Mouse (Mus musculus): ENCODE measurements around the gene Naa40. TPM values are rescaled to one million over a fixed set of nuclear protein-coding genes. Genes with fewer than 3 reads are reported as not detected.

Gene Naa40
- polyA plus RNA-seq, 1 experiment from 2014 or later: 83.9 TPM

DNA sequence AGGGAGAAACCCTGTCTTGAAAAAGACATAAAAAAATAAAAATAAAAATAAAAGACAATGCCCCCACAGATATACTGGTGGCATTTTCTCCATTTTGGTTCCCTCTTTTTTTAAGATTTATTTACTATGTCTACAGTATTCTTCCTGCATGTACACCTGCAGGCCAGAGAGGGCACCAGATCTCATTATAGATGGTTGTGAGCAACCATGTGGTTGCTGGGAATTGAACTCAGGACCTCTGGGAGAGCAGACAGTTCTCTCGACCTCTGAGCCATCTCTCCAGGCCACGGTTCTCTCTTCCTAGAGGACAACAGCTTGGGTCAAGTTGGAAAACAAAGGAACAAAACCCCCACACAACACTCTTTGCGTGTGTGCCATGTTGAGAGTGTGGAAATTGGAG is 21.0 kb upstream of the Naa40 start:
- peaks cover 30% of the 10 kb centered on the region for H3K4me1 ChIP-seq (ENCODE audit: control insufficient read depth, insufficient read depth, low read length)
- no peaks in the 10 kb centered on the region for H3K36me3 ChIP-seq (ENCODE audit: control insufficient read depth, insufficient read depth, low read length)
- H3K4me2 ChIP-seq (ENCODE audit: low read depth, severe bottlenecking): no peak overlapping the region
- no peaks in the 10 kb centered on the region for H3K9me3 ChIP-seq (ENCODE audit: control insufficient read depth, low read length)
- H3K27ac ChIP-seq (replicated peaks; ENCODE audit: low read depth, low read length): no peak overlapping the region
- no peak for ATAC-seq (ENCODE audit: insufficient number of reproducible peaks, low FRiP score, low TSS enrichment, low read depth)
- H3K27me3 ChIP-seq (ENCODE audit: control insufficient read depth, insufficient read depth, low read length): no peaks in the 10 kb centered on the region
- no peak overlapping the region for H3K4me3 ChIP-seq (ENCODE audit: low read depth, low read length)
- H3K9ac ChIP-seq (ENCODE audit: low read length): no peak overlapping the region
- 92% methylated on average over 3 of the region's 3 CpGs for WGBS
- no peak for DNase-seq (ENCODE audit: low spot score)

DNA sequence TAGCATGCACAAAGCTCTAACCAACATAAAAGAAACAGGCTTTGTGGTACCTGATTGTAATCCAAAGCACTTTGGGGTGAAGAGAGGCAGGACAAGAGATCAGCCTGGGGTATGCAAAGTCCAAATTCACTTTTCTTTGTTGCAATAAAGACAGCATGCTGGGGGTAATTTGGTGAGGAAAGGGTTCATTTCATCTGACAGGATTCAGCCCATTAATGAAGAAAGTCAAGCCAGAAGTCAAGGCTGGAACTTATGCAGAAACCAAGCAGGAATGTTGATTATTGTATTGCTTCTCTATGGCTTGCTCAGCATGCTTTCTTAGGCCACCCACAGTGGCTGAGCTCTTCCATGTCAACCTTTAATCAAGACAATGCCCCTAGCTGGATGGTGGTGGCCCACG is 20.5 kb upstream of the Naa40 start:
- Histone ChIP-seq H3K27ac (replicated peaks; ENCODE audit: low read depth, low read length) (no peak overlapping the region), H3K4me3 (ENCODE audit: low read depth, low read length) (no peak overlapping the region), H3K36me3 (ENCODE audit: control insufficient read depth, insufficient read depth, low read length) (no peaks in the 10 kb centered on the region), H3K9me3 (ENCODE audit: control insufficient read depth, low read length) (no peaks in the 10 kb centered on the region), H3K9ac (ENCODE audit: low read length) (no peak overlapping the region), H3K27me3 (ENCODE audit: control insufficient read depth, insufficient read depth, low read length) (no peaks in the 10 kb centered on the region), H3K4me2 (ENCODE audit: low read depth, severe bottlenecking) (no peak overlapping the region), H3K4me1 (ENCODE audit: control insufficient read depth, insufficient read depth, low read length) (peaks cover 25% of the 10 kb centered on the region)
- 96% methylated on average over 1 of the region's 1 CpGs for WGBS
- DNase-seq (ENCODE audit: low spot score) (no peak), ATAC-seq (ENCODE audit: insufficient number of reproducible peaks, low FRiP score, low TSS enrichment, low read depth) (no peak)

DNA sequence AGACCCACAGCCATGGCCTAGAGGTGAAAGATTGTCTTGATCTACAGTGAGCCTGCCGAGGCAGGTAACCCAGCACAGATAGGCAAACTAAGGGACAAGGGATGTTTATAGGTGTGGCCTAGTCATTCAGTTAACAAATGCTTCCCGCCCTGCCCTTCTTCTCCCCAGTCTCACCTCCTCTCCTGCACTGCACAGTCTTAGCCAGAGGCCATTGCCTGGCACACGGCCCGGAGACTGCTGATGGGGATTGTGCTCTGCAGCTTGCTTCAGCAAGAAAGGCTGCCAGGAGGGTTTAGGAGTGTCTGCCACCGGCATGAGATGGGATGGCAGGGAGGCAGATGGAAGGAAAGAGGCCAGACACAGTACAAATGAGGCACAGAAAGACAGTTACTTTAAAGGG is 16.9 kb upstream of the Naa40 start:
- WGBS: 84% methylated on average over 5 of the region's 5 CpGs
- ATAC-seq (ENCODE audit: insufficient number of reproducible peaks, low FRiP score, low TSS enrichment, low read depth): no peak

DNA sequence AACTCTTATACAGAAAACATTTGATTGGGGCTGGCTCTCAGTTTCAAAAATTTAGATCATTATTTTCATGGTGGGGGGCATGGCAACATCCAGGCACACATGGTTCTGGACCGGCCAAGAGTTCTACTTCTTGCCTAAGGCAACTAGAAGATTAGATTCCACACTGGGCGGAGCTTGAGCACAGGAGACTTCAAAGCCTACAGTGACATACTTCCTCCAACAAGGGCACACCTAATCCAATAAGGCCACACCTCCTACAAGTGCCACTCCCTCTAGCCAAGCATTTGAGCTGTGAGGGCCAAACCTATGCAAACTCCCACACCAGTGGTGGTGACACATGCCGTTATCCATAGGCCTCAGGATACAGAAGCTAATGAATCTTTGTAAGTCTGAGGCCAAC is 5.0 kb upstream of the Naa40 start:
- H3K36me3 ChIP-seq (ENCODE audit: control insufficient read depth, insufficient read depth, low read length): no peaks in the 10 kb centered on the region
- no peak overlapping the region for H3K4me2 ChIP-seq (ENCODE audit: low read depth, severe bottlenecking)
- ATAC-seq (ENCODE audit: insufficient number of reproducible peaks, low FRiP score, low TSS enrichment, low read depth) (no peak), DNase-seq (ENCODE audit: low spot score) (no peak)
- H3K9ac ChIP-seq (ENCODE audit: low read length): no peak overlapping the region
- no peaks in the 10 kb centered on the region for H3K27me3 ChIP-seq (ENCODE audit: control insufficient read depth, insufficient read depth, low read length)
- 74% methylated on average over 3 of the region's 3 CpGs for WGBS
- no peak overlapping the region for H3K4me3 ChIP-seq (ENCODE audit: low read depth, low read length)
- no peak overlapping the region for H3K27ac ChIP-seq (replicated peaks; ENCODE audit: low read depth, low read length)
- H3K4me1 ChIP-seq (ENCODE audit: control insufficient read depth, insufficient read depth, low read length): no peaks in the 10 kb centered on the region
- no peaks in the 10 kb centered on the region for H3K9me3 ChIP-seq (ENCODE audit: control insufficient read depth, low read length)

More for the DNA sequence above, 16.9 kb upstream of the Naa40 start:
- H3K4me3 ChIP-seq (ENCODE audit: low read depth, low read length): no peak overlapping the region
- H3K27ac ChIP-seq (replicated peaks; ENCODE audit: low read depth, low read length): no peak overlapping the region
- H3K9me3 ChIP-seq (ENCODE audit: control insufficient read depth, low read length): no peaks in the 10 kb centered on the region; the same call in 1 of the 2 replicates
- no peak overlapping the region for H3K9ac ChIP-seq (ENCODE audit: low read length)
- H3K27me3 ChIP-seq (ENCODE audit: control insufficient read depth, insufficient read depth, low read length): no peaks in the 10 kb centered on the region
- DNase-seq (ENCODE audit: low spot score): no peak
- H3K4me2 ChIP-seq (ENCODE audit: low read depth, severe bottlenecking): no peak overlapping the region
- H3K4me1 ChIP-seq (ENCODE audit: control insufficient read depth, insufficient read depth, low read length): no peaks in the 10 kb centered on the region
- no peaks in the 10 kb centered on the region for H3K36me3 ChIP-seq (ENCODE audit: control insufficient read depth, insufficient read depth, low read length)

DNA sequence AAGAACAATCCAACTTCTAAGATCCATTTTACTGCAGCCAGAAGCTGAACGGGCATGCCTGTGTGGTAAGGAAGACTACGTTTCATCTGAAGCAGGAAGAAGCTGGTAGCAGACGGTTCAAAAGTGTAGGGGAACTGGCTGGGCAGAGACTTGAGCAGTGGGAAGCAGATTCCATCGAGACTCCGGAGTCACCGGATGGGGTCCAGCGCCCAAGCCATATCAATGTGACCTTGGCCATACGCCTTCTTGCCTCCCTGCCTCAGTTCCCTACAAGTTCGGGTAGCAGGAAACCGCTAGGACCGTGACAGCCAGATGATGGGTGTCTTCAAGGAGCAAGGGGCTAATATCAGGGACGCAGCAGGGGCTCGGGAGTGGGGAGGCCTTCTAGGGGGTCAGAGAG is 692 bp downstream of the Naa40 start:
- Histone ChIP-seq H3K4me1 (ENCODE audit: control insufficient read depth, insufficient read depth, low read length) (peaks cover 7% of the 10 kb centered on the region; the same call in 1 of the 2 replicates), H3K27me3 (ENCODE audit: control insufficient read depth, insufficient read depth, low read length) (no peaks in the 10 kb centered on the region), H3K36me3 (ENCODE audit: control insufficient read depth, insufficient read depth, low read length) (no peaks in the 10 kb centered on the region; the same call in 1 of the 2 replicates), H3K4me2 (ENCODE audit: low read depth, severe bottlenecking) (peak overlapping the region; percentile 97), H3K4me3 (ENCODE audit: low read depth, low read length) (peak overlapping the region; percentile 72), H3K9ac (ENCODE audit: low read length) (peak overlapping the region; percentile 71), H3K9me3 (ENCODE audit: control insufficient read depth, low read length) (no peaks in the 10 kb centered on the region), H3K27ac (replicated peaks; ENCODE audit: low read depth, low read length) (peak overlapping the region; percentile 76; the same call in 1 of the 2 replicates)
- ATAC-seq (ENCODE audit: insufficient number of reproducible peaks, low FRiP score, low TSS enrichment, low read depth) (peak; percentile 13; the same call in 1 of the 2 replicates), DNase-seq (ENCODE audit: low spot score) (peak; percentile 40)
- 4% methylated on average over 13 of the region's 13 CpGs for WGBS

DNA sequence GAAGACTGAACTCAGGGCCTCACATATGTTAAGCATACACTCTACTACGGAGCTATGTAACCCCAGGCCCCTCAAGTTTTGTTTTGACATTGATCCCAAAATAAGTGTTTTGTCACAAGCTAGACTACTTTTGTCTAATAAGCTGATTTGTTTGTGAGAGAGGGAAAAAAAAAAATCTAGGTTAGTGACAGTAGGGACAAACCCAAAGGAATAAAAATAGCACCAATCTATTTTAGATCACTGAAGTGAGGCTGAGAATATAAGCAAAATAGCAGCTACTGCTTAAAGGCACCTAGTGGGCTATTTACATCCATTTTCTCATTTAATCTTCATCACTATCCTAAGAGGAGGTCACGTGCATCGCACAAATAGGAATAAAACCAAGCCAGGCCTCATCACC is 1.4 kb downstream of the Naa40 start:
- Histone ChIP-seq H3K27ac (replicated peaks; ENCODE audit: low read depth, low read length) (no peak overlapping the region), H3K9ac (ENCODE audit: low read length) (no peak overlapping the region), H3K36me3 (ENCODE audit: control insufficient read depth, insufficient read depth, low read length) (no peaks in the 10 kb centered on the region; the same call in 1 of the 2 replicates), H3K4me1 (ENCODE audit: control insufficient read depth, insufficient read depth, low read length) (peaks cover 7% of the 10 kb centered on the region; the same call in 1 of the 2 replicates), H3K4me2 (ENCODE audit: low read depth, severe bottlenecking) (peak overlapping the region; percentile 97), H3K27me3 (ENCODE audit: control insufficient read depth, insufficient read depth, low read length) (no peaks in the 10 kb centered on the region), H3K4me3 (ENCODE audit: low read depth, low read length) (peak overlapping the region; percentile 72; the same call in 1 of the 2 replicates), H3K9me3 (ENCODE audit: control insufficient read depth, low read length) (no peaks in the 10 kb centered on the region)
- DNase-seq (ENCODE audit: low spot score) (no peak), ATAC-seq (ENCODE audit: insufficient number of reproducible peaks, low FRiP score, low TSS enrichment, low read depth) (no peak)
- WGBS: 92% methylated on average over 3 of the region's 3 CpGs

DNA sequence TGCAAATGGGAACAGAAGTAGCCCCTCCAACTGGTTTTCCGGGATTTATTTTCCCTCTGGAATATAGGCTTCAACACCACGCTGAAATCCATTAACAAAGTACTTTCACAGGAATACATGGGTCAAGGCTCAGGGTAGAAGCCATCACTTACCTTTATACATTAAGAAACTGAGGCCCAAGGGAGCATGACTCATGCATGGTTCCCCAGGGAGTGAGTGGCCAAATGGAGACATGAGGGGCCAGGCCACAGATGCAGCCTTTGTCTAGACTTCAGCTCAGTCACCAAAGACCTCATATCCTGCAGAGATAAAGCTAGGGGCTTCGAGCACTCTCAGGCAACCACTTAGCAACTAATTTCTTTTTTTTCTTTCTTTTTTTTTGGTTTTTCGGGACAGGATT is 4.2 kb downstream of the Naa40 start:
- no peaks in the 10 kb centered on the region for H3K27me3 ChIP-seq (ENCODE audit: control insufficient read depth, insufficient read depth, low read length)
- no peak overlapping the region for H3K4me3 ChIP-seq (ENCODE audit: low read depth, low read length)
- no peaks in the 10 kb centered on the region for H3K9me3 ChIP-seq (ENCODE audit: control insufficient read depth, low read length)
- no peak for ATAC-seq (ENCODE audit: insufficient number of reproducible peaks, low FRiP score, low TSS enrichment, low read depth)
- 87% methylated on average over 4 of the region's 4 CpGs for WGBS
- no peak for DNase-seq (ENCODE audit: low spot score)
- peaks cover 4% of the 10 kb centered on the region; the same call in 1 of the 2 replicates for H3K36me3 ChIP-seq (ENCODE audit: control insufficient read depth, insufficient read depth, low read length)
- no peak overlapping the region for H3K4me2 ChIP-seq (ENCODE audit: low read depth, severe bottlenecking)
- H3K4me1 ChIP-seq (ENCODE audit: control insufficient read depth, insufficient read depth, low read length): peaks cover 7% of the 10 kb centered on the region; the same call in 1 of the 2 replicates
- H3K9ac ChIP-seq (ENCODE audit: low read length): no peak overlapping the region
- H3K27ac ChIP-seq (replicated peaks; ENCODE audit: low read depth, low read length): no peak overlapping the region

DNA sequence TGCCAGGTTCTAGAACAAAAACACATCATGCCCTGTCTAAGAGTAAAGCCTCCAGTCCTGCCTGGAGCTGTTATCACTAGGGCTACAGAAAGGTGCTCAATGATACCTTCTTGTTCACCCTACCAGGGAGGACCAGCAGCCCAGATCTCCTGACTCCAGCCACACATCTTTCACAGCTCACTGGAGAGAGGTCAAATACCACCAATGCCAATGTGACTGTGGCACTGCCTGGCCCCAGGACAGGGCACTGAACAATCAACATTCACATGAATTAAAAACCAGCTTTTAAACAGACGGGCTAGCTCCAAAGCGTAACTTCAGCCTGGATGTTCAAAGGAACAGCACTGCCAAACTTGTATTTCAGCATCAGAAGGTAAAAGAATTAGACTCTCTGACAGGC is 5.0 kb downstream of the Naa40 start:
- no peaks in the 10 kb centered on the region for H3K9me3 ChIP-seq (ENCODE audit: control insufficient read depth, low read length)
- H3K4me1 ChIP-seq (ENCODE audit: control insufficient read depth, insufficient read depth, low read length): peaks cover 7% of the 10 kb centered on the region; the same call in 1 of the 2 replicates
- H3K4me2 ChIP-seq (ENCODE audit: low read depth, severe bottlenecking): no peak overlapping the region
- H3K9ac ChIP-seq (ENCODE audit: low read length): no peak overlapping the region
- ATAC-seq (ENCODE audit: insufficient number of reproducible peaks, low FRiP score, low TSS enrichment, low read depth) (no peak), DNase-seq (ENCODE audit: low spot score) (no peak)
- H3K27ac ChIP-seq (replicated peaks; ENCODE audit: low read depth, low read length): no peak overlapping the region
- H3K36me3 ChIP-seq (ENCODE audit: control insufficient read depth, insufficient read depth, low read length): peaks cover 4% of the 10 kb centered on the region; the same call in 1 of the 2 replicates
- no peaks in the 10 kb centered on the region for H3K27me3 ChIP-seq (ENCODE audit: control insufficient read depth, insufficient read depth, low read length)
- 95% methylated on average over 2 of the region's 2 CpGs for WGBS
- no peak overlapping the region for H3K4me3 ChIP-seq (ENCODE audit: low read depth, low read length)

DNA sequence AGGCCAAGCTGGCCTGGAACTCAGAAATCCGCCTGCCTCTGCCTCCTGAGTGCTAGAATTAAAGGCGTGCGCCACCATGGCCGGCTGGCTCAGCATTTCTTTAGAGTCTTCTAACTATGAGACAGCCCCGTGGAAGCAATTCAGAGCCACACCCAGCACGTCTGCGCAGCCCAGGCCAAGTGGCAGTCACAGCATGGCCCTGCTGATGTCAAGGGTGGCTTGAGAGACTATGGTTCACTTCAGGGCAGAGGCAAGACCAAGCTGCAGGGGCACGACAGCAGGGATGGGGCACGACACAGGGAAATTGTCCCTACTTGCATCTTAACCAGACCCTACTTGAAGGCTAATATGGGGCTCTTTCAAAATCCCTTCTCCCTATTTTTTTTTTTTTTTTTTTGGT is 5.5 kb downstream of the Naa40 start:
- Histone ChIP-seq H3K9ac (ENCODE audit: low read length) (no peak overlapping the region), H3K27me3 (ENCODE audit: control insufficient read depth, insufficient read depth, low read length) (no peaks in the 10 kb centered on the region), H3K4me3 (ENCODE audit: low read depth, low read length) (no peak overlapping the region), H3K36me3 (ENCODE audit: control insufficient read depth, insufficient read depth, low read length) (peaks cover 4% of the 10 kb centered on the region), H3K4me1 (ENCODE audit: control insufficient read depth, insufficient read depth, low read length) (peaks cover 7% of the 10 kb centered on the region; the same call in 1 of the 2 replicates), H3K9me3 (ENCODE audit: control insufficient read depth, low read length) (no peaks in the 10 kb centered on the region), H3K27ac (replicated peaks; ENCODE audit: low read depth, low read length) (no peak overlapping the region), H3K4me2 (ENCODE audit: low read depth, severe bottlenecking) (no peak overlapping the region)
- no peak for DNase-seq (ENCODE audit: low spot score)
- no peak for ATAC-seq (ENCODE audit: insufficient number of reproducible peaks, low FRiP score, low TSS enrichment, low read depth)
- WGBS: 92% methylated on average over 9 of the region's 9 CpGs
